Comparison of ENCODE assay signal across 8 mouse cellular contexts in genomic region chr12:72917159-72917993, GRCm38 (mm10). TPM values are rescaled to one million over a fixed set of nuclear protein-coding genes. Genes with fewer than 3 reads are reported as not detected.
DNase-seq lines count a peak whose midpoint lies in the region; TF ChIP-seq lines count a peak whose summit lies in the region.

No protein-coding gene starts in this region.

- TF ChIP-seq POLR2A in olfactory bulb, adult 2 months (IDR thresholded peaks at IDR 0.05; ENCODE audit: insufficient read depth, low read depth, low read length): no peak
- TF ChIP-seq POLR2A in thymus, adult 2 months (IDR thresholded peaks at IDR 0.05; ENCODE audit: control insufficient read depth, extremely low read depth, insufficient read depth, low read length, poor library complexity): no peak

- H3K27ac ChIP-seq in limb, embryonic 10.5 days: peak overlapping the region; percentile 76
- no peak overlapping the region for H3K27ac ChIP-seq in olfactory bulb, adult 2 months (ENCODE audit: insufficient read depth, low read depth, low read length)
- H3K27ac ChIP-seq in thymus, adult 2 months (ENCODE audit: control insufficient read depth, insufficient read depth, low read length): no peak overlapping the region

- H3K9me3 ChIP-seq in limb, embryonic 10.5 days (replicated peaks): no peaks in the 10 kb centered on the region

- peaks cover 8% of the 10 kb centered on the region; the same call in 1 of the 2 replicates for H3K4me1 ChIP-seq in limb, embryonic 10.5 days
- no peaks in the 10 kb centered on the region for H3K4me1 ChIP-seq in olfactory bulb, adult 2 months (ENCODE audit: control insufficient read depth, insufficient read depth, low read length)
- H3K4me1 ChIP-seq in thymus, adult 2 months (replicated peaks; ENCODE audit: control insufficient read depth, insufficient read depth, low read length): no peaks in the 10 kb centered on the region

- H3K27me3 ChIP-seq in limb, embryonic 10.5 days (ENCODE audit: low read depth, poor library complexity, severe bottlenecking): peaks cover 6% of the 10 kb centered on the region; the same call in 1 of the 2 replicates
- H3K27me3 ChIP-seq in thymus, adult 2 months (ENCODE audit: control insufficient read depth, insufficient read depth, low read length): no peaks in the 10 kb centered on the region; the same call in 1 of the 2 replicates

- DNase-seq in adrenal gland, postnatal 14 days: peak; percentile 57
- DNase-seq in adrenal gland, postnatal 4 days (ENCODE audit: low spot score in 2 of 2): no peak
- DNase-seq in right cerebral cortex, postnatal 4 days: peak; percentile 18
- DNase-seq in right cerebral cortex, postnatal 10 days (ENCODE audit: low spot score in 2 of 2): no peak
- DNase-seq in limb, embryonic 10.5 days (ENCODE audit: low spot score): peak; percentile 72
- no peak for DNase-seq in thymus, adult 2 months
- DNase-seq in right cerebral cortex, adult 2 months (ENCODE audit: low spot score in 2 of 2): no peak

- 18% methylated on average over 48 of the region's 48 CpGs for WGBS in limb, embryonic 10.5 days
- WGBS in olfactory bulb, adult 2 months: 21% methylated on average over 45 of the region's 48 CpGs
- WGBS in thymus, adult 2 months: 44% methylated on average over 47 of the region's 48 CpGs

- no peak for TF ChIP-seq CTCF in olfactory bulb, adult 2 months (IDR thresholded peaks at IDR 0.05; ENCODE audit: insufficient read depth, low read depth, low read length)
- TF ChIP-seq CTCF in thymus, adult 2 months (IDR thresholded peaks at IDR 0.05; ENCODE audit: borderline replicate concordance, control insufficient read depth, extremely low read depth, insufficient read depth, low read length, poor library complexity): no peak

- H3K36me3 ChIP-seq in limb, embryonic 10.5 days: no peaks in the 10 kb centered on the region
- no peaks in the 10 kb centered on the region for H3K36me3 ChIP-seq in thymus, adult 2 months (ENCODE audit: control insufficient read depth, insufficient read depth, low read length)

- peak overlapping the region; percentile 54 for H3K4me3 ChIP-seq in limb, embryonic 10.5 days
- H3K4me3 ChIP-seq in olfactory bulb, adult 2 months (ENCODE audit: insufficient read depth, low read depth, low read length): peak overlapping the region; percentile 33
- H3K4me3 ChIP-seq in thymus, adult 2 months (ENCODE audit: control insufficient read depth, insufficient read depth, low read length): no peak overlapping the region

RNA-seq across cellular contexts. Expression of gene Six6, which starts 22.3 kb away (rescaled TPM):
- not detected in 2 replicates for total RNA-seq in adrenal gland, postnatal 14 days (2021)
- not detected for total RNA-seq in adrenal gland, postnatal 4 days (2021)
- not detected in 2 replicates for polyA plus RNA-seq in limb, embryonic 10.5 days (2016; fragmentation: Nextera tagmentation; extraction: Ambion mirVana)
- polyA plus RNA-seq in olfactory bulb, adult 2 months (2012; ENCODE audit: insufficient read depth, insufficient read length, low replicate concordance, missing spikeins): not detected in 2 replicates
- not detected in 2 replicates for polyA plus RNA-seq in thymus, adult 2 months (2012; rRNA removed)

RNA-seq across cellular contexts. Expression of gene 4930447C04Rik, which starts 23.2 kb away (rescaled TPM):
- total RNA-seq in adrenal gland, postnatal 14 days (2021): 1.0 and 1.1 TPM in 2 replicates
- total RNA-seq in adrenal gland, postnatal 4 days (2021): 1 to 10 TPM; 2.2 to 3.1 TPM
- 2.2 and 4.0 TPM in 2 replicates for polyA plus RNA-seq in limb, embryonic 10.5 days (2016; fragmentation: Nextera tagmentation; extraction: Ambion mirVana)
- polyA plus RNA-seq in olfactory bulb, adult 2 months (2012; ENCODE audit: insufficient read depth, insufficient read length, low replicate concordance, missing spikeins): not detected in 2 replicates
- not detected in 2 replicates for polyA plus RNA-seq in thymus, adult 2 months (2012; rRNA removed)

Comparison
In these comparisons a context has a peak if more than half of its experiments do, and no peak if none do; other contexts are left out.
1. DNase-seq: peak in adrenal gland, postnatal 14 days (single experiment), right cerebral cortex, postnatal 4 days (single experiment) and limb, embryonic 10.5 days (single experiment); none in adrenal gland, postnatal 4 days (0 of 2), right cerebral cortex, postnatal 10 days (0 of 2), thymus, adult 2 months (single experiment) and right cerebral cortex, adult 2 months (0 of 2).